Mouse (Mus musculus) NIH3T3 (cell line): Measurements from ENCODE around the gene Kdm2a.

Experiments used
- DNase-seq: peaks from one replicate; pipeline ENCODE4 v3.0.0-alpha.2; 2012; ENCODE audit warnings: low read depth

The Kdm2a gene

DNA sequence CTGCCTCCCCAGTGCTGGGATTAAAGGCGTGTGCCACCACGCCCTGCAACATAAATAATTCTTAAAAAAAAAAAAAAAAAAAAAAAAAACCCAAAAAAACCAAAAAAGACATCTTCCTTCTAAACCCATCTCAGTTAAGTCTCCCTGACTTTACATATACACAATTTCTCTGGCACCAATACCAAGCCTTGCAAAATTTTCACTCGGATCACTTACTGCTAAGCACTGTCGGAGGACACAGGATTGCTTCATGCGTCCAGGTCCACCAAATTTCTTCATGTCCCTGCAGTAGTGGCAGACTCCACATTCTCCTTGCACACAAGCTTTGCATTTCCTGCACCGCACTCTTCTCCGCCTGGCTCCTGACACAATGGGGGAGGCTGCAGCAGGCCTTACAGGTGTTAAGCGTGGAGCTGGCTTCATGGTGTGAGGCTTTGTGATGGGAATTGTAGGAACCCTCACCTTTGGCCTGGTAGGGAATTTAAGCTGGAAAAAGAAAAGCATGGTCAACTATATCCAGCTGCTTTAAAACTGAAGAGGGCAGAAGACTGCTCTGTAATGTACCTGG lies 69.3 kb downstream of the Kdm2a start:
- no peak for DNase-seq

DNA sequence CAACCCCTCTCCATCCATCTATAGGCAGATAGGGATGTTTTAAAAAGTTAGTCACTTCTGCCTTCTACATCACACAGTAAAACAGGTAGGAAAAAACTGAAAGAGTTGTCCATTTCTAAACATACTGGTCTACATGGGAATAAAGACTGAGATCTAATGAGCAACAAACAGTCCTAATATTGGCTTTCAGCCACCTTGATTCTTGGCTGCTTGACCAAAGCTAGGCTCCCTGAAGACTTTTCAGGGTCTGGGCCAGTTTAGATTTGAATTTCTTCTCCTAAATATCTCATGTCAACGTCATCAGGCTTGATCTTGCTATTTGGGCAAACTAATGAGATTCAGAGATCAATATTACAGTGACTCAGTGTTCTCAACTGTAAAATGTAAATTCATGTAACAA lies 71.2 kb downstream of the Kdm2a start:
- peak; percentile 25 for DNase-seq

- DNase-seq = no peak
Observed at GRCm38 (mm10) chr19:4326106-4326505, 72.0 kb downstream of the Kdm2a start.

DNA sequence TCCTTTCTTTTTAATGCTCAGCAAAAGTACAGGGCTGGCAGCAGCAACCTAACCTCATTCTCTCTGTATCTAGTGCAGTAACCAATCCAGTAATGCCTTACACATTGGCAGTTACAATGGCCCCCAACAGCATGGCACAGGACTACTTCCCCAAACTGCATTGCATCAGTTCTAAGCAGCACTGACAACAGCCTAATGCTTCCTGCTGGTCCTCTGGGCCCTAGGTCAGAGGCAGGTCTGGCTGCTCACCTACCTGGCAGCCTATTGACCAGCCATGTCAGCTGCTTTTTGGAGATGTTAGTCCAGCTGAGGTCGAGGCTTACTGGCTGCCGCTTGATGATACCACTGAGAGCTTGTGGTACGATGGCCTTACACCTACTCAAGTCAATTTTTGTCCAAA lies 76.0 kb downstream of the Kdm2a start:
- DNase-seq = no peak

- DNase-seq = no peak
Observed at GRCm38 (mm10) chr19:4321622-4322021, 76.5 kb downstream of the Kdm2a start.

DNA sequence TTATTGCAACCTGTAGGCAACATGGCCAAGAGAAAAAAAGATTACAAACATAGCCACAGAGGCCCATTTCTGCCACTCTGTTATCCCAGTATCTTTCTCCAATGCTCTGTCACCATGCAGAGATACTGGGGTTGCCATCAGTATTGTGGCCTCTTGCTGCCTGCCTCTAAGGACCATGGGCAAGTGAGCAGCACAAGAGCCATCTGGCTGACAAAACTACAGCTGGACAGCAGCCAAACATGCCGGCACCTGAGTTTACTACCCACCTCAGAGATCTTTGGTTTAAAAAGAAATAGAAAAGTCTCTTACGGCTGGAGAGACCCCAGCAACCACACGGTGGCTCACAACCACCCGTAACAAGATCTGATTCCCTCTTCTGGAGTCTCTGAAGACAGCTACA lies 78.8 kb downstream of the Kdm2a start:
- no peak for DNase-seq

DNA sequence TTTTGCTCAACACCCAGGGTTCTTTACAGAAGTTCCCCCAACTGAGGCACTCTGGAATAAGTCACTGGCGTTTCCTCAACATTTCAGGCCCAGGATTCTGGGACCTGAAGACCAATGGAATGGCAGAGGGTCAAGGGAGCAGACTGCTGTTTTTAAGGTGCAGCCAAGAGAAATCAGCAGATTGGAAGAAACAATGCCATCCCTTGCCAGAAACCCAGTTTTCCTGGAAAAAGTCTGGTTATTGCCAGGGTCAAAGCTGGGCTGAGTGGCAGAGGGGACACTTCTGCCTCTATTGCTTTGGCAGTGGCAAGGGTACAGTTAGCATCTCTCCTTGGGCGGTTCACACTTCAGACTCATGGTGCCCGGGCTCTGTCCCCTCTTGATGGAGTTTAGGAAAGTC lies 80.9 kb downstream of the Kdm2a start:
- DNase-seq = no peak

DNA sequence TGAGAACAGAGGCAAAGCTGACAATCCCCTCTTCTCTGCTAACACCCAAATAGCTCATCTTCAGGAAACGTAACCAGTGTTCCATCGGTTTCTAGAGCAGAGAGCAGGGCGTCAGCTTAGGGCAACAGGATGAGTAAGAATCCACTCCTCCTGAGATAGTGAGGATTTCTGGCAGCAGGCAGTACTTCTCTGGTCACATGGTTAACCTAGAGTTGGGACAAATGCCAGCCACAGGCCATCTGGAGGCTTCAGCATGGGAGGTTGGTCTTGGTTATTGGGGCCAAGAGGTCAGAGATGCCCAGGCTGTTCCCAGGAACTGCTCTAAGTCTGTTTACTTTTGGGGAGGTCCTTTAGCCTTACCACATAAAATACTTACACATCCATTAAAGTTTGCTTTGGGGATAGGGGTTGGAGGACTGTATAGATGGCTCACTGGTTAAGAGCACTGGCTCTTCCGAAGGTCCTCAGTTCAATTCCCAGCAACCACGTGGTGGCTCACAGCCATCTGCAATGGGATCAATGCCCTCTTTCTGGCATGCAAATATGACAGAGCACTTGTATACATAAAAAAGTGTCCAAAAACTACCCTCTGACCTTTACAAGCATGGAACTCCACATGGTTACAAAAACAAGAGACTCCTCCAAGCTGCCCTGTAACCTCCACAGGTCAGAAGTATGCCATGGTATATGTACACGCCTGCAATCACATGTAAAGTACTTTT lies 82.7 kb downstream of the Kdm2a start:
- DNase-seq = peak; percentile 89

DNA sequence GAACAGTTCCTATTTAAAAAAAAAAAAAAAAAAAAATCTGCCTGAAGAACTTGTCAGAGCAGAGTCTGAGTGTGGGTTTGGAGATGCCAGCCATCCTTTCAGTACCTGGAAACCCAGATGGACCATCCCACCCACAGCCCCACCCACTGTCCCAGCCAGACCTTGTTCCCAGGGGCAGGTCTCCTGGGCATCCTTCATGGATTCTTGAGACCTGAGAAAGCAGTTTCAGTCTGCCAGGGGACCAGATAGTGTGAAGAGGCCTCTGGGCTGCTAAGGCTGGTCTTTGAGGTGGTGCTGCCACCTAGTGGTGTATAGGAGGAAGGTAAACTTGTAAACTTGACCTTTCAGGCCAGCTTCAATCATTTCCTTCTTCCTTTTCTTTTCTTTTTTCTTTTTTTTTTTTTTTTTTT lies 88.3 kb downstream of the Kdm2a start:
- peak; percentile 92 for DNase-seq

DNA sequence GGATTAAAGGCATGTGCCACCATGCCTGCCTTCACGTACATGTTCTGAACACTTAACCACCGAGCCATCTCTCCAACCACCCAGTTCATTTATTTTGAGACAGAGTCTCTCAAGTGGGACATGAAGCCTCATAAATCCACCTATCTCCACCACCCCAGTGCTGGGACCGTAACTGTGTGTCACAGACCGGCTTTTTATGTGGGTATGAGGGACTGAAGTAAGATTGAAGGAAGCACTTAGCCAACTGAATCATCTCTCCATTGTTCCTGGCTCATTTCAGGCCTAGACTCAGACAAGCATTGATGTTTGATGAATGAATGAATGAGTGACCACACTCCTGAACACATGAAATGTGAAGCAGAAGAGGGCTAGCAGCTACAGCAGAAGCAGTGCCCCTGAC lies 88.8 kb downstream of the Kdm2a start:
- no peak for DNase-seq

DNA sequence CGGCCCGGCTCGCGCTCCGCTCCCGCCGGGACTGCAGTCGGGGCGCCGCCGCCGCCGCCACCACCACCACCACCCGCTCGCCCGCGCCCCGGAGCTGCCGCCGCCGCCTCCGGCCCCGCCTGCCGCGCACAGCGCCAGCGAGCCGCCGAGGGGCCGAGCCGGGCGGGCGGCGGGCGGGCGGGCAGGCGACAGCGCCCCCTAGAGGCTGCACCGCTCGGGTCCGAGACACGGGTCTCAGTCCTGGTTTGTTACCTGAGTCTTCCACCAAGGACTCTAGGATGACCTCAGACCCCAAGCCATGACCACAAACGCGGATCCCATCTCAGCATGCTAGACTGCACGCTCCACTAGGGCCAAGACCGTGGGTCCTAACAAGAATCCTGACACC lies 91.9 kb downstream of the Kdm2a start, which contains the start of gene Grk2:
Gene Grk2, minus strand, starts transcription at position 33 of the 388 bp plus-strand sequence.
- DNase-seq = peak; percentile 88

- DNase-seq = peak; percentile 75
Observed at GRCm38 (mm10) chr19:4305491-4306189, 92.4 kb downstream of the Kdm2a start.

DNA sequence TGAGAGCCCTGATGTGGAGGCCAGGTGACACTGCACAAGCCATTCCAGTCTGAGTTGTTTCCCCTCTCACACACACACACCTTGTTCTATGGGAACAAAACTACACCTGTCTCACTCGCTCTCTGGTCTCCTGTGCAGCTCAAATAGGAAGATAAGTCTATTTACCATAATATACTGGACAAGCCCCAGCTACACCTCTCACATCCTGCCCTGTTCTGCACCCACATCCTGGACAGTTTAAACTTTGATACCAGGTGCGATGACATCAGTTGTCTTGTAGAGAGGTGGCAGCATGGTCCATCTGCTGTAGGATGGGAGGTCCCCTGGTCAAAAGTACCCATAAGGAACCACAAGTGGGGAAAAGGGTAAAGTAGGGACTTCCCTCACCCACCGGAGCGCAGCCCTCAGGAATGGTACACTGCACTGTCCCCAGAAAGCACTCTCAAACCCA lies 93.2 kb downstream of the Kdm2a start:
- DNase-seq = no peak

- no peak for DNase-seq
Observed at GRCm38 (mm10) chr19:4304251-4304821, 93.7 kb downstream of the Kdm2a start.

DNA sequence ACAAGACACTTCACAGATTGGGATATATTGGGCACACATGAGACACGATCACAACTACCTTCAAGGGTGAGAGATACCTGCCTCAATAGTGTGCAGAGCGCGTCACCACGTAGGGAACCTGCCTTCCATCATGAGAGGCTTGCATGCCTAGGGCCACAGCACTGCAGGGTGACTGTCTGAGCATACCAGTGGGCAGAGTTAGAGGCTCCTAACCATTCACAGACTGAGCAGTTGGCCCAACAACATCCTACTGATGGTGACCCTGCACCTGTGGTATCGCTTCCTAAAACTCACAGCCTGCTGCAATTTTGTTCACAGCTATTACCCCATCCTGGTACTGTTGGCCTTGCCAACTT lies 94.5 kb downstream of the Kdm2a start:
- no peak for DNase-seq

DNA sequence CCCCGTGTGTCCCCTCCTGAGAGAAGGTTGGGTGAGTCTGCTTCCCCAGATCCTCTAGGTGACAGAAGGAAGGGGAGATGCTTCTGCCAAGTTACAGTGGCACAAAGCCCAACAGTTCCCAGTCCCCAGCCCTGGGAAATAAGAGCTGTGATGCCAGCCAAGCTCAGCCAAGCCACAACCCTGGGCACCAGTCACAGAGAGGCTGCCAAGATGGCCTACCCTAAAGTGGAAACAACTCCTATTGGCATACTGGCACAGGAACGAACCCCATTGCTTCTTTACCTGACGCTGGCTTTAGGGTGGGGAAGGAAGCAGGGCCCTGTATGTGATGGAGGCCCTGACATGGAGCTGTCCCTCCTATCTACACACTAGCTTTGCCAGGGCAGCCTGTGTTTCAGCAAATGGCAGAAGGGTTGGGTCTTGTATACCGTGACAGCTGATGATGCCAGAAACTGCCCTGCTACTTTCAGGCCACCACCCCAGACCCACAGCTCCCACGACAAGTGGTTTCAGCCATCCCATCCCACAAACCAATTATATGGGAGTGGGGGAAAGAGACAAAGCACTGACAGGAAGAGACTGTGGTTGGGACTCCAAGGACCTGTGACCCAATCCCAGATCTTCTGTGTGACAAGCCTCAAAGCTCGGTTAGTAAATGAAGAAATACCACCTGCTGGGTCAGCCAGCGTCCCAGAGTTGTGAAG lies 95.0 kb downstream of the Kdm2a start:
- DNase-seq = no peak

DNA sequence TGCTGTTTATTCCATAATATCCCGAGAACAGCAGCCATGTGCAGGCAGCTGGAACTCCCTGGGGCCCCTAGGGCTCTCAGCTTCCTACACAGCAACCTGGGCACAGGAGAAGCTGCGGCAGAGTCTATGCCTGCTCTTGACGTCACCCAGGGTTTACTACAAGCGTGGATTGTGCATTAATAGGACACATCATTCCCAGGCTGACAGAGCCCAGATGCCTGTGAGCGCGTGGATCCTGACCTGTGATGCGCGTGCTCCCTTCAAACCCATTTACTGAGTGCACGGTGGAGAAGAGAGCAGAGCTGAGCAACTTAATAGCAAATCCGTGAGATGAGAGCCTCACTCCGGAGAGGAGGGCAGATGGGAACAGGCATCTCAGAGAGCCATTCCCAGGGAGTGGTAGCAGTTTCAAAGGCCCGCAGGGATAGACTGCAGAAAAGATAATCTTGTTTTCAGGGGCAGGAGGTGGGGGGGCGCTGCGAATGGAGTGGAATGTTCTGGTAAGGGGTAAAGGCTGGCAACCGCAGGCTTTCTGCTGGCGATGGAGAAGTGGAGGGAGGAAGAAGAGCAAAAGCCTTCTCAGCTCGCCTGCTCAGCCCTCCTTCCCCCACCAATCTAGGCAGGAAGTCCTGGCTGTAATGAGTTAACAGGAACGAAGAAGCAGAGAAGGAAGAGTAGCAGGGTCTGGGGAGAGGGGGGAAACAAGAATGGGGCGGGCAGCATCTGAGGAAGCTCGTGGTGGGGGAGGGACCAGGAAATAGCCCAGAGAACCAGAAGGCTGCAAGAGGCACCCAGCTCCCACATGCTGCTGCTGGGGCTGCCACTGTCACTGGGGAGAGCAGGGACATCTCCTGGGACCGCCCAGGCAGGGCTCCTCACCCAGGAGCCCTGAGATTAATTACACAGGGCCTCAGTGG lies 96.1 kb downstream of the Kdm2a start:
- no peak for DNase-seq

DNA sequence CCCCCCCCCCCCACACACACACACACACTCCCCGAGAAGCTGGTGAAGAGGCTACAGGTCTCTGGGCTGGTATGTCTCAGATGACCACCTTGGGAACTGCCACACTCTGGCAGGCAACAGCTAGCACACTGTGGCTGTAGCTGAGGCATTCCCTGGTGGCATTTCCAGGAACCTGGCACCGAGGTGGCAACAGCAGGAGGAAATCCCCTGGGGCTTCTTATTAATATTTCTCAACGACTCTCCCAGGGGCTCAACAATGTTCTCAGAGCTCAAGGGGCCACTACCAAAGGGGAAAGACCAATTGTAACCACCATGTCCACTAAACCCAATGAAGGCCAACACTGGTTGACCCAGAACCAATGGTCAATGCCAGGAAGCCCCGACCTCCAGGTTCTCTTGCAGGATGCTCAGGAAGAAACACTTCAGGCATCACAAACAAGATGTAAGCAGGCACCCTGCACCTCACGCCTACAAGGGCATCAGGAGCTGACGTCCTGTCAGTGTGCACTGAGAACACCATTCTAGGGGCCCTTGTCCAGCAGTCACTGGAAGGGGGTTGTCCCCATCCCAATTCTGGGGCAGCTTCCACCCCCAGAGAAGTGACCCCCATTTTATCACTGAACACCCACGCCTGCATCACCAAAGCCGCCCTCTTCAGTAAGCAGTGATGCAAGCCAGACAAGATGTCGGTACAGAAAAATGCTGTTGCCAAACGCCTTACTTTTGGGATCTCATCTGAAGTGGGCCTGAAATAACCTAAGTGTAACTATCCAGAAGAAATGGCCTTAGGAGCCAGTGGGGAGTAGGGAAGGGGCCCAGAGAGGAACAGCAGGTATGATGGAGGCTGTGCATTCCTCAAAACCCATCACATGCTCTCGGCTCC lies 97.0 kb downstream of the Kdm2a start:
- no peak for DNase-seq

DNA sequence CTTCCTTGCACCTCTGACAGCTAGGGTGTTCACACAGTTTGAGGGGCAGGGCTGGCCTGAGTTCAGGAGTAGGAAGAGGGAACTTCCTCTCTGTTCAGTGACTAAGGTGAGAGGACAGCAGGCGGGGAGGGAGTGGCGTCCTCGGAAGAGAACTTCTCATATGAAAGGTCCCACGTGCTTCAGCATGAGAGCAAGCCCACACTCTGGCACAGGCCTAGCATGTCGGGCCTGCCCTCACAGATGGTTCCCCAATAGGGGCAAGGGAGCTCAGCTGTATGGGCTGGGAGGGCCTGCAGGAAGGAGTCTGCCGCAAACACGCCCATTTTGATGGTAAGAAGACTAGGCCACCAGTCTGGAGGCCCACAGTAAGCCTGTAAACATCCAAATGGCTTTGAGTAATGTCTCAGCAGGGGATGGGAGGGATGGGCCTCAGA lies 97.8 kb downstream of the Kdm2a start:
- DNase-seq = no peak

DNA sequence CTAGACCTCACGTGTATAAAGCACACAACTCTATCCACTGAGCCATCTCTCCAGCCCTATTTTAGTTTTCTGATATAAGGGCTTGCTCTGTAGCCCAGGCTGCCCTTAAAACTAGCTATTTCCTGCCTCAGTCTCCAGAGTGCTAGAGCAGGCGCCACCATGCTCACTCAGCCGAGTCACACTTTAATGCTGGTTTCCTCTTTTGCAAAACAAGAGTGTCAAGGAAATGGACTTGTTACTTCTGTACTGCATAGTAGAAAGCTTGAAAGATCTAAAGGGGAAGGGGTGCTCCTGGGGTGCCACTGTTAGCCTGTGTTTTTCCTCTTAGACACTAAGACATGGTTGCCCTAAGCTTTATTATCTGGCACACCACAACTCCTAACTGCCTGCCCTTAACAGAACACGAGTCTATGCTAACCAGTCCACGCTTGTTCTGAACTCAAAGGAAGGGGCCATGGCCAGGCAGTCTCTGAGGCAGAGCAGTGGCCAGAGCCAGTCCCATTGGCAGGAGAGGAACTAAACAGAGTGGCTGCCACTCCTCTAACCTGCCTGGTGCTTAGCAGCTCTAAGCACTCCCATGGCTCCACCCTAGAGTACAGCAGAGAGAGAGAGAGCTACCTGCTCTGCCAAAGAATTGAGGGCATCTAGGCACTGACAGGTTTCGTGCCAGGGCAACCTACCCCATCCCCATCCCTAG lies 98.4 kb downstream of the Kdm2a start:
- no peak for DNase-seq
